Mouse (Mus musculus): ENCODE data around the gene Xrcc3.

DNA sequence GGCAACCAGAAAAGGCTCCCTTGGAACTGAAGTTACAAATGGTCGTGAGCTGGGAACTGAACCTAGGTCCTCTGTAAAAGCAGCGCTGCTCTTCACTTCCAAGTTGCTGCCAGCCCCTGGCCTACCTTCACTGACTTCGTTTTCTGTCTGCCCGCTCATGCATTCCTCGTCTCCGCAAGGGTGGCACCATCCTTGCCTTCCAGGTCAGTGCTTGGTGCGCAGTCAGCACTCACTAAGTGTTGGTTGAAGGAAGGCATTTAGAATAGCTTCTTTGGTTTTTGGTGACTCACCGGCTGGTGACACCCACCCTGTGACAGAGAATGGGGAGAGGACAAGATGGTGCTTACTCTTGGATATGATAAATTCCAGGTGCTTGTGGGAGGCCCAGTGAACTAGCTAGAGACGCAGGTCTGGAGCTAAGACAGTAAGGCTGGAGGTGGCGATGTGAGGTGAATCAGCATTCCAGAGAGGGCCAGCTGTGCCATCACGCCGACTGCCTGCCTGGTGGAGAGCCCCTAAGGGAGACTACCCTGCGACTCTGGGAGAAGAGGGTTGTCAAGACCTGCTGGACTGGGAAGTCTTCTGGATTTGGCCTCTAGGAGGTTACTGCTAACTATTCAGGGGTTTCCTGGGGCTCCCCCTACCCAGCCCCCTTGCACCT lies 50.9 kb downstream of the Xrcc3 start:
- TF ChIP-seq CTCF (IDR thresholded peaks at IDR 0.05; ENCODE audit: low read depth) (no peak), EP300 (IDR thresholded peaks at IDR 0.05; ENCODE audit: low read depth) (no peak)

Measured in liver, postnatal 0 days (tissue).